Mouse (Mus musculus) forebrain, embryonic 14.5 days (tissue): Measurements from ENCODE around the gene Fbxw11. TPM values are rescaled to one million over a fixed set of nuclear protein-coding genes. Genes with fewer than 3 reads are reported as not detected.

Experiments
- ATAC-seq: fragments of 200-750 bp; cut with Nextera tagmentation; 2 replicates; pipeline ENCODE4 v1.8.0; 2017; ENCODE audit warnings: mild to moderate bottlenecking, moderate library complexity
- DNase-seq: peaks from one replicate; pipeline ENCODE4 v3.0.0-alpha.2; 2015; ENCODE audit warnings: low spot score
- H3K27ac ChIP-seq: fragments of 300-500 bp; sonication (generic); 2 replicates; pipeline ENCODE4 v1.5.1; 2014; ENCODE audit warnings: low read depth, mild to moderate bottlenecking, control low read depth, low read length, moderate library complexity
- H3K27me3 ChIP-seq: fragments of 300-500 bp; sonication (generic); replicated peaks from 2 replicates; pipeline ENCODE4 v1.6.1; 2014; ENCODE audit warnings: low read length, control low read depth, mixed read lengths; ENCODE audit not compliant: control insufficient read depth, insufficient read depth
- H3K36me3 ChIP-seq: fragments of 300-500 bp; sonication (generic); 2 replicates; pipeline ENCODE4 v1.6.1; 2014; ENCODE audit warnings: low read length, control low read depth; ENCODE audit not compliant: control insufficient read depth, insufficient read depth
- H3K4me1 ChIP-seq: fragments of 300-500 bp; sonication (generic); 2 replicates; pipeline ENCODE4 v1.6.1; 2014; ENCODE audit warnings: antibody characterized with exemption, low read length, control low read depth; ENCODE audit not compliant: control insufficient read depth, insufficient read depth
- H3K4me2 ChIP-seq: fragments of 300-500 bp; sonication (generic); 2 replicates; pipeline ENCODE4 v1.6.1; 2014; ENCODE audit warnings: mild to moderate bottlenecking, control low read depth, low read length
- H3K4me3 ChIP-seq: fragments of 300-500 bp; sonication (generic); 2 replicates; pipeline ENCODE4 v1.5.1; 2014; ENCODE audit warnings: low read depth, low read length, control low read depth
- H3K9ac ChIP-seq: fragments of 300-500 bp; sonication (generic); 2 replicates; pipeline ENCODE4 v1.6.1; 2014; ENCODE audit warnings: mild to moderate bottlenecking, low read length, control low read depth, moderate library complexity
- H3K9me3 ChIP-seq: fragments of 300-500 bp; sonication (generic); replicated peaks from 2 replicates; pipeline ENCODE4 v1.6.1; 2016; ENCODE audit warnings: low read length, control low read depth, mixed read lengths; ENCODE audit not compliant: control insufficient read depth
- WGBS: fragments of 180-500 bp; shearing (Covaris S2); extraction: QIAGEN DNeasy Blood & Tissue Kit; methylation state at CpG from one replicate; pipeline ENCODE4 v1.1.7; 2014; 5-methylcytosine and 5-hydroxymethylcytosine counted together
- polyA plus RNA-seq: library from polyadenylated mRNA; unstranded; fragments of >200 nt; fragmentation: Nextera tagmentation; extraction: Ambion mirVana; gene quantifications from 2 replicates; pipeline ENCODE4 v1.2.1, GENCODE M21; 2014

The Fbxw11 gene
- polyA plus RNA-seq, 1 experiment from 2014 or later, result 83.1 TPM

GRCm38 (mm10) chr11:32732467-32732866 is 89.9 kb downstream of the Fbxw11 start:
- no peak for ATAC-seq
- Histone ChIP-seq H3K36me3 (peaks cover 49% of the 10 kb centered on the region), H3K4me1 (no peaks in the 10 kb centered on the region), H3K4me3 (no peak overlapping the region), H3K4me2 (no peak overlapping the region), H3K9me3 (no peaks in the 10 kb centered on the region), H3K27me3 (no peaks in the 10 kb centered on the region), H3K27ac (no peak overlapping the region), H3K9ac (no peak overlapping the region)
- WGBS, result 72% methylated on average over 5 of the region's 5 CpGs
- DNase-seq, result no peak

GRCm38 (mm10) chr11:32733195-32733594 is 90.7 kb downstream of the Fbxw11 start:
- ATAC-seq, result no peak
- Histone ChIP-seq H3K4me3 (no peak overlapping the region), H3K4me1 (no peaks in the 10 kb centered on the region), H3K27ac (0 out of 2 replicates have a peak overlapping the region, but pooled peaks have one; percentile 18), H3K27me3 (no peaks in the 10 kb centered on the region), H3K36me3 (peaks cover 57% of the 10 kb centered on the region), H3K9me3 (no peaks in the 10 kb centered on the region), H3K4me2 (no peak overlapping the region), H3K9ac (no peak overlapping the region)
- 83% methylated on average over 6 of the region's 6 CpGs for WGBS
- no peak for DNase-seq

- no peak for DNase-seq
- Histone ChIP-seq H3K27me3 (no peaks in the 10 kb centered on the region), H3K36me3 (peaks cover 84% of the 10 kb centered on the region), H3K4me1 (no peaks in the 10 kb centered on the region), H3K4me2 (no peak overlapping the region), H3K27ac (no peak overlapping the region), H3K4me3 (no peak overlapping the region), H3K9me3 (no peaks in the 10 kb centered on the region), H3K9ac (no peak overlapping the region)
- WGBS, result 88% methylated on average over 2 of the region's 2 CpGs
- ATAC-seq, result no peak
Measured at GRCm38 (mm10) chr11:32736371-32736770, 93.8 kb downstream of the Fbxw11 start.

- Histone ChIP-seq H3K4me3 (no peak overlapping the region), H3K9ac (no peak overlapping the region), H3K36me3 (peaks cover 85% of the 10 kb centered on the region), H3K27ac (no peak overlapping the region), H3K4me1 (no peaks in the 10 kb centered on the region), H3K4me2 (no peak overlapping the region), H3K9me3 (no peaks in the 10 kb centered on the region), H3K27me3 (no peaks in the 10 kb centered on the region)
- WGBS, result 82% methylated on average over 5 of the region's 5 CpGs
- no peak for ATAC-seq
- no peak for DNase-seq
Measured at GRCm38 (mm10) chr11:32737729-32738128, 95.2 kb downstream of the Fbxw11 start.

GRCm38 (mm10) chr11:32743891-32744290 is 101.4 kb downstream of the Fbxw11 start:
- DNase-seq (no peak), ATAC-seq (no peak)
- Histone ChIP-seq H3K4me3 (no peak overlapping the region), H3K9ac (no peak overlapping the region), H3K4me1 (no peaks in the 10 kb centered on the region), H3K27me3 (no peaks in the 10 kb centered on the region), H3K9me3 (no peaks in the 10 kb centered on the region), H3K27ac (no peak overlapping the region), H3K4me2 (no peak overlapping the region), H3K36me3 (peaks cover 77% of the 10 kb centered on the region)
- WGBS, result 93% methylated on average over 5 of the region's 5 CpGs

- no peak for ATAC-seq
- Histone ChIP-seq H3K36me3 (peaks cover 71% of the 10 kb centered on the region), H3K4me1 (no peaks in the 10 kb centered on the region), H3K9me3 (no peaks in the 10 kb centered on the region), H3K27ac (no peak overlapping the region), H3K4me2 (no peak overlapping the region), H3K27me3 (no peaks in the 10 kb centered on the region), H3K9ac (no peak overlapping the region), H3K4me3 (no peak overlapping the region)
- no peak for DNase-seq
- 92% methylated on average over 7 of the region's 7 CpGs for WGBS
Measured at GRCm38 (mm10) chr11:32744463-32744862, 101.9 kb downstream of the Fbxw11 start.

GRCm38 (mm10) chr11:32745466-32745865 is 102.9 kb downstream of the Fbxw11 start:
- H3K4me2 ChIP-seq, result no peak overlapping the region
- peaks cover 62% of the 10 kb centered on the region for H3K36me3 ChIP-seq
- DNase-seq (no peak), ATAC-seq (no peak)
- no peak overlapping the region for H3K27ac ChIP-seq
- no peak overlapping the region for H3K4me3 ChIP-seq
- H3K9me3 ChIP-seq, result no peaks in the 10 kb centered on the region
- no peaks in the 10 kb centered on the region for H3K4me1 ChIP-seq
- no peak overlapping the region for H3K9ac ChIP-seq
- WGBS, result 93% methylated on average over 4 of the region's 4 CpGs
- H3K27me3 ChIP-seq, result no peaks in the 10 kb centered on the region

GRCm38 (mm10) chr11:32746036-32746435 is 103.5 kb downstream of the Fbxw11 start:
- Histone ChIP-seq H3K9me3 (no peaks in the 10 kb centered on the region), H3K4me2 (no peak overlapping the region), H3K9ac (no peak overlapping the region), H3K4me3 (no peak overlapping the region), H3K36me3 (peaks cover 57% of the 10 kb centered on the region), H3K27ac (no peak overlapping the region), H3K4me1 (no peaks in the 10 kb centered on the region), H3K27me3 (no peaks in the 10 kb centered on the region)
- DNase-seq, result no peak
- ATAC-seq, result no peak
- 83% methylated on average over 5 of the region's 5 CpGs for WGBS

GRCm38 (mm10) chr11:32746475-32746874 is 104.0 kb downstream of the Fbxw11 start:
- 90% methylated on average over 3 of the region's 3 CpGs for WGBS
- Histone ChIP-seq H3K4me2 (no peak overlapping the region), H3K27ac (no peak overlapping the region), H3K4me1 (no peaks in the 10 kb centered on the region), H3K9ac (no peak overlapping the region), H3K9me3 (no peaks in the 10 kb centered on the region), H3K27me3 (no peaks in the 10 kb centered on the region), H3K4me3 (no peak overlapping the region), H3K36me3 (peaks cover 53% of the 10 kb centered on the region)
- ATAC-seq (no peak), DNase-seq (no peak)
